Comparison of ENCODE assay signal across 23 mouse cellular contexts in the genomic region with DNA sequence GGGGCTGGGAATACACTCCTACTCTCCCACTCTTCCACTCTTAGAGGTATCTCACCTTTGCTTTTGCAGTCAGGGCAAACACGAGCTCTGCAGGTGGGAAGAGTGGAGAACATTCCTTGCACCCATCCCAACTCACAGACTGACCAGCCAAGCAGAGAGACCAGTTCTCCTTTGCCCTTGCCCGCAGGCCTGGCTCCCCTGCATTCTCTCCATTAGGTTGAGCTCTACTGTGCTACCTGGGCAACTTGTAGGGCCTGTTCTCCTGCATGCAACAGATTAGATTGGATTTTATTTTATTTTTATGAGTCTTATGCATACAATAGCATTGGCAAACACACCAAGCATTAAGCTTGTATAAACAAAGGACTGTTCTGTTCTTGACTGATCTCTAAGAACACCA.
"Had no signal": no experiment of that assay in that cellular context is flagged by ENCODE, and none has a peak within 500 bp of the region (broad histone marks: within the 10 kb centered on the region; RNA-seq: fewer than 3 reads in every experiment).

No protein-coding gene starts in this region.

- ATAC-seq: liver, postnatal 0 days; lung, postnatal 0 days; midbrain, embryonic 13.5 days; midbrain, embryonic 15.5 days had no signal

- H3K4me3 ChIP-seq: liver, embryonic 13.5 days; liver, embryonic 15.5 days; lung, embryonic 15.5 days; midbrain, embryonic 10.5 days; midbrain, embryonic 13.5 days; midbrain, embryonic 15.5 days; myocyte; neural tube, embryonic 13.5 days; neural tube, embryonic 15.5 days had no signal

- DNase-seq: liver, embryonic 13.5 days; liver, postnatal 0 days; lung, adult 2 months; lung, postnatal 14 days; lung, postnatal 36 days; retina, postnatal 1 day; right cerebral cortex, adult 18-20 months; right cerebral cortex, postnatal 25 days; right cerebral cortex, postnatal 4 days; spleen, adult 18-20 months; thymus, adult 2 months; thymus, postnatal 25 days; thymus, postnatal 4 days had no signal

- H3K4me1 ChIP-seq: liver, embryonic 13.5 days; liver, embryonic 15.5 days; lung, embryonic 15.5 days; midbrain, embryonic 10.5 days; midbrain, embryonic 13.5 days; midbrain, embryonic 15.5 days; neural tube, embryonic 13.5 days; neural tube, embryonic 15.5 days had no signal

- H3K9me3 ChIP-seq: liver, embryonic 13.5 days; liver, embryonic 15.5 days; lung, embryonic 15.5 days; midbrain, embryonic 10.5 days; midbrain, embryonic 13.5 days; midbrain, embryonic 15.5 days; neural tube, embryonic 13.5 days; neural tube, embryonic 15.5 days had no signal

- H3K4me2 ChIP-seq: liver, embryonic 11.5 days; liver, embryonic 13.5 days; liver, embryonic 15.5 days; lung, embryonic 15.5 days; midbrain, embryonic 13.5 days; midbrain, embryonic 15.5 days; neural tube, embryonic 13.5 days; neural tube, embryonic 15.5 days had no signal

- H3K27ac ChIP-seq: liver, embryonic 13.5 days; liver, embryonic 15.5 days; lung, embryonic 15.5 days; midbrain, embryonic 10.5 days; midbrain, embryonic 13.5 days; midbrain, embryonic 15.5 days; neural tube, embryonic 13.5 days; neural tube, embryonic 15.5 days had no signal

- H3K36me3 ChIP-seq: liver, embryonic 13.5 days; liver, embryonic 15.5 days; lung, embryonic 15.5 days; midbrain, embryonic 10.5 days; midbrain, embryonic 13.5 days; midbrain, embryonic 15.5 days; neural tube, embryonic 13.5 days; neural tube, embryonic 15.5 days had no signal

- H3K9ac ChIP-seq: liver, embryonic 13.5 days; liver, embryonic 15.5 days; liver, postnatal 0 days; lung, embryonic 15.5 days; midbrain, embryonic 13.5 days; midbrain, embryonic 15.5 days; neural tube, embryonic 13.5 days; neural tube, embryonic 15.5 days had no signal

- H3K27me3 ChIP-seq: liver, embryonic 13.5 days; liver, embryonic 15.5 days; lung, embryonic 15.5 days; midbrain, embryonic 13.5 days; midbrain, embryonic 15.5 days; neural tube, embryonic 13.5 days; neural tube, embryonic 15.5 days had no signal
